Mouse (Mus musculus) spleen, postnatal 10 days (tissue): Measurements from ENCODE around the gene Dmp1.

Experiments
- DNase-seq, 2 experiments: peaks; one replicate each; pipeline ENCODE4 v3.0.0; 2021 to 2022; ENCODE audit warnings: low spot score in 2 of 2

Dmp1 gene

DNA sequence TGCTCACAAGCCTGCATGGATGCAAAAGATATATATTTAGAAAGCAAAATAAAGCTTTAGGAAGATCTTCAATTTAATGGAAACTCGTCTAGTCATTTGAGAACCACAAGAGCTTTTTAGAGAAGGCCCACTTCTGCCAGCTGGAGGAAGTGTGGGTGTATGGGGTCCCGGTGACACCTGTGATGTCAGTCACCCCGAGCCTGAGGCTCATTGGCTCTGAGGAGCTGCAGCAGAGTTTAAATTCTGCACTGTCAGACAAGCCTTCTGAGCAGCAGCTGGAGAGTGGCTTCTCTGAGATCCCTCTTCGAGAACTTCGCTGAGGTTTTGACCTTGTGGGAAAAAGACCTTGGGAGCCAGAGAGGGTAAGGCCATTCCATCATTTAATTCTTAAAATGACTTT is at the start of gene Dmp1:
Gene Dmp1, plus strand, starts transcription at position 263 of the 400 bp plus-strand sequence.
- DNase-seq, result no peak

- no peak for DNase-seq
Measured at GRCm38 (mm10) chr5:104157701-104158100, 44.7 kb upstream of the Dmp1 start.

DNA sequence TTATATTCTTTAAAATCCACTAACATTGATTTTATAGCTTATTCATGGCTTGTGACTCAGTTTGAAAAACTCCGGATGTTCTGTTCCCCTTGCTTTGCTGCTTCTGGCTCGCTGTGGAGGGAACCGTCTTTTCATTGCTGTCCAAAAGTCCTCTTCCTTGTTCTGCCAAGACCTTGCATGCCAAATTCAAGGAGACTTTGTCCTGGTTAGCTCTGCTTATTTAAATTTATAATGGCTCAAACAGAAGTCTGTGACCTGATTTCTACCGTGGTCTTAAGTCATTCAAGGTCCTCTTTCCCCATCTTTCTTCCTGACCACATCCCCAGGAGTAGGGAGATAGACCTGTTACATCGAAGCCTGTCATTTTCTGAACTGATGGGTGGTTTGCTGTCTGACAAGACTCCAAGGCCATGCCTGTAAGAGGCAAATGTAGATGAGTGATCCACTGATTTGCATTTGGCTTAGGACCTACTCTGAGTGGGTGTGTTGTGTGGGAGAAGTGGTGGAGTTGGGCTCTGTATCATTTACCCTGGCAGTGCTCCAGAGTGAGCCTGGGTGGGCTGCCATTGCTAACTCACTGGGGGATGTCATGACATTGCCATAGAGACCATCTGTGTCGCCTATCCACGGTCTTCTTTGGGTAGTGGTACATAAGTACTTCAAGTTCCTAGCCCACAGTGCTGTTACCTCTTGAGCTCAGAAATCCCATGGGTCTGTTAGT is 43.9 kb upstream of the Dmp1 start:
- DNase-seq, result no peak

DNA sequence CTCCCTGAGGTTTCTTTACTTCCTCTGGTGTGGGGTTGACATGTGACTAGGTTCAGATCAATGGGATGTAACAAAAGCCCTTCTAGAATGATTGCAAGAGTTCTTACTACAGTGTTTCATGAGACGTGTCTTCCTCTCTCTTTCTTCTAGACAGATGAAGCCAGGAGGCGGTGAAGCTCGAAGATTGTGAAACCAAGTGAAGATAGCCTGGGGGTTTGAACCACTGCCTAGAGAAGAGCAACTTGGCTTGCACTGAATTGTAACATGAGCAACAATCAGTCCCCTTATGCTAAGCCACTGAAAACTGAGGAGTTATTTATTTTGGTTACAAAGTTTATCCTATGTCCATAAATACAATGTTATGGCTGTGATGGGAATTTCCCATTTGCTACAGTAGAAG is 41.8 kb upstream of the Dmp1 start:
- no peak for DNase-seq

DNA sequence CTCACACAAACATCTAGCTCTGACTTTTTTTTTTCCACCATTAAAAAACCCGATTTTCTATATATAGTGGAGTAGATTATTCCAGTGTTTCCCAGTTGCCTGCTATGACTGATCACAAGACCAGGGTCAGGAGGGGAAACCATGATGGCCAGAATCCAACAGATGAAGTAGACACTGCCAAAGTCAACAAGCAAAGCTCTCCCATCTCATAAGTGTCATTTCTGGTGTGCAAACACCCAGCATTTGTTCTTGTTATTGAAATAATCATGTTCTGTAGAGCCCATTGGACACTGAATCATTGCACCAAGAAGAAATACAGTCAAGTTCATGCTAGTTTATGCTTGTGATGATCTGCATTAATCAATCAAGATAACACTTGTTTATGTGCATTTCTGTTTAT is 41.0 kb upstream of the Dmp1 start:
- no peak for DNase-seq

GRCm38 (mm10) chr5:104163536-104163935 is 38.9 kb upstream of the Dmp1 start:
- DNase-seq, result no peak

- DNase-seq, result no peak
Measured at GRCm38 (mm10) chr5:104170412-104170811, 32.0 kb upstream of the Dmp1 start, which contains the start of gene Dspp. Gene Dspp, plus strand, starts transcription at chr5:104170712.

DNA sequence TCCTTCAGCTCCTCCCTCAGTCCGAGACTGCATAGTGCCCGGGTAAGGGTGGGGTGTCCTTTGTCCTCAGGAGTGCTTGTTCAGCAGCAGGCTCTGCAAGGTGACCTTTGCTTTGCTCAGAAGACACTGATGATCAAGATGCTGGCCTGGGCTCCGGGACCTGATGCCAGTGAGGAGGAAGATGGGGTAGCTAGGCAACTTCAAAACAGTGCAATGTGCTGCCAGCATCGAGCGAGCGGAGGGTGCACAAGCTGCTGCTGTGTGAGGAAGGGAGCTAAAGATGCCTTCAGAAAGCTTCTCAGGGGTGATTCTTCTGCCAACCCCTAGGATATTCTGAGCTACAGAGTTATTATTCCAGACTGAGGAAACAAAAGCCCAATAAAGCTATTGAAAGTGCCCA is 29.3 kb upstream of the Dmp1 start:
- no peak for DNase-seq

DNA sequence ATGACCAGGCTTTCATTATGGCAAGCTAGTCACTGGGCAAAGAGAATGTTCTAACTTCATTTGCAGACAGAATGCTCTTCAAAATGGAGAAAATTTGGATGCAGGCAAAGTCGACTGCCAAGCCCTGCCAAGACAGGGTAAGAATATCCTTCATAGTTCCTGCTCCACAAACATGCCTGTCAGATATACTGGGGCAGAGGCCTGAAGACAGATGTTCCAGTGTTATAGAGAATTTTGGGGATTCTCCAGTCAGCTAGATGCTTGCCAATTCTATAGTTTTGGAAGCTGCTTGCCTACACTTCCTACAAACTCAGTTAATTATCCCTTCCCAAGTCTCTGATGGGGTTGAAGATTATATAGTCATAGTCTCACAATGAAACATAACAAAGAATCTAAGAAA is 18.7 kb upstream of the Dmp1 start:
- DNase-seq, result no peak

GRCm38 (mm10) chr5:104187281-104187680 is 15.1 kb upstream of the Dmp1 start:
- DNase-seq, result no peak

DNA sequence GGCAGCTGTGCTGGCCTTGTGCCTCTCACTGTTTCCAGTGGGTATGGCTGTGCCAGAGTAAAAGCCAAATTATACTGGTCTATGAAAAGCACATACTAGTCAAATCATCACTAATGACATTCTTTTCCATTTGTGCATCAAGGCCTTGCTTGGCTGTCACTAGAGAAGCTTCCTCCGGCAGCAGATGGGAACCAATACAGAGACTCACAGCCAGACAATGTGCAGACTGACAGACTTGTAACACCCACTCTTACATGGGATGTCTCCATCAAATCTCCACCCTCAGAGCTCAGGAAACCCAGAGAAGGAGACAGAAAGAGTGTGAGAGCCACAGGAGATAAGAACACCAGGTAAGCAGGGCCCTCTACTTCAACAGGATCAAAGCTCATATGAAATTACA is 7.3 kb upstream of the Dmp1 start:
- DNase-seq, result no peak

- DNase-seq, result no peak
Measured at GRCm38 (mm10) chr5:104201153-104201950, 1.1 kb upstream of the Dmp1 start.

- DNase-seq, result no peak
Measured at GRCm38 (mm10) chr5:104212531-104212930, 10.1 kb downstream of the Dmp1 start.

- DNase-seq, result no peak
Measured at GRCm38 (mm10) chr5:104218926-104219325, 16.5 kb downstream of the Dmp1 start.

GRCm38 (mm10) chr5:104224299-104224698 is 21.9 kb downstream of the Dmp1 start:
- no peak for DNase-seq

DNA sequence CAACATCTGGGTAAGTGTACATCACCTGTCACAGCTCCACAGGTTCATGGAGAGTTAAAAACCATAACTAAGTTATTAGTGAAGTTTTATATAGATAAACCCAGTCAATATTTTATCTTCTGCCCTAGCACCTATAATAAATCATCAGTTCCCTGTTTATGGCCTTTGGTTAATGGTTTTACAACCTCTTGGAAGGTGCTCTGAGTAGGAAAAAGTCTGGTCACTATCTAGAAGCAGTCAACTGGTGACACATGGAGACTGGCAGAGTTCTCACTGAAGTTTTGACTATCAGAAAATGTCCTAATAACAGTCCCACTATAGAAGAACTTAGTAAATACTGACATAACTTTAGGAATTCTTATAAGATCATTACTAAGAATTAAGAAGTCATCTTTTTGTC is 22.3 kb downstream of the Dmp1 start:
- no peak for DNase-seq

DNA sequence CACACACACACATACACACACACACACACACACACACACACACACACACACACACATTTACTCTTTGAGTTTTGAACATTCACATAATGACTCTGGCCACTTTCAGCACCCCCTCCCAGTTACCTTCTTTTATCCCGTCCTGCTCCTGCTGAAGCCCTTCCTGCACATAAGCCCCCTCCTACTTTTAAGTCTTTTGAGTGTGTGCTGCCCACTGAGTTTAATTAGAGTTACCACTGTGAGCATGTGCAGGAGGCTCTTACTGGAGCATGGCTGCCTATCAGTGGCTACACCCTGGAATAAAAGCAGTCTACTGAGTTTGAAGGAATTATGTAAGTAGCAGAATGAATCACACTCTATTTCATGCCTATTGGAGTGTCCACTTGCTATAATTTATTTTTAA is 26.1 kb downstream of the Dmp1 start:
- DNase-seq, result no peak

GRCm38 (mm10) chr5:104236741-104237140 is 34.3 kb downstream of the Dmp1 start:
- no peak for DNase-seq

- no peak for DNase-seq
Measured at GRCm38 (mm10) chr5:104239674-104240378, 37.4 kb downstream of the Dmp1 start.

GRCm38 (mm10) chr5:104244261-104244660 is 41.8 kb downstream of the Dmp1 start:
- no peak for DNase-seq

DNA sequence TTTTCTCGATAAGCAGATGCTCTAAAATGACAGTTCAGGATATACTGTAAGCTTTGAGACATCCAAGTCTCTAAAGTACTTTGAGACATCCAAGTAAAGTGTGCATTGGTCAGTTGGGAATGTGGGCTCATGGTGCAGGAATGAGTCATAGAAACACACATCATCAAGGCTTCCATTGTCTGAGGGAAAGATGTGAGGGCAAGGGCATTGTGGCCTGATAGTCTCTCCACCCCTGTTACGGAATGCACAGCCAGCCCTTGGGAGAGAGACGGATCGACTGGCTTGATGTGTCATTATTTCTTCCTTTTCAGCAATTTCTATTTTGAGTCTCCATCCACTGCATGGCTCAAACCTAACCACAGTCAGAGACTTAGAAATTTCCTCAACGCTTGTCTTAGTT is 49.4 kb downstream of the Dmp1 start:
- DNase-seq, result no peak

DNA sequence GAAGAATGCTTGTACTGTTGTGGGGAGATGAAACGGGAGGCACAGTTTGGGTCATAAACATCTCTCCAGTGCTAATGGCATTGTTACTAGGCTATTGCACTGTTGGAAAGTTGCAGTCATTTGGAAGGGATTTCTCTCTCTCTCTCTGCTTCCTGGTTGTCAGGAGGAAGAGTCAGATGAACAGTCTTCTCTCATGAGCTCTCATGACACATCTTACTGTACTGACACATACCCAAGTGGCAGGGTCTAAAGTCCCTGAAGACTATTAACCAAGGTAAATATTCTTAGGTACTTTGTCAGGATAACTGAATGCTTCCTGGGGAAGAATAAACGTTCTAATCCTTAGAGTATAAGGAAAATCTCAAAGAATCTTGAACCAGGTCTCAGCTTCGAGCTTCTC is 54.2 kb downstream of the Dmp1 start:
- no peak for DNase-seq
